Mouse (Mus musculus) liver, adult 2 months (tissue): ENCODE results near the gene Parp1.
A peak's percentile ranks its signal among the peaks of the same experiment; 100 is the strongest.

Experiments
- CTCF ChIP-seq: fragments of 200-500 bp; IDR thresholded peaks from 2 replicates; pipeline ENCODE4 v1.5.1; 2011; ENCODE audit warnings: low read depth, low read length, control low read depth
- POLR2A ChIP-seq: fragments of 200-500 bp; IDR thresholded peaks from 2 replicates; pipeline ENCODE4 v1.6.1; 2011; ENCODE audit warnings: low read length, control low read depth; ENCODE audit not compliant: insufficient read depth; ENCODE audit errors: extremely low read depth

- peak; percentile 29; the same call in 1 of the 2 replicates for TF ChIP-seq CTCF
- no peak for TF ChIP-seq POLR2A
Observed at GRCm38 (mm10) chr1:180623911-180624310, 55.2 kb downstream of the Parp1 start.
